Mouse (Mus musculus): ENCODE measurements around the gene Gbp8. TPM values are rescaled to one million over a fixed set of nuclear protein-coding genes. Genes with fewer than 3 reads are reported as not detected.
"Not testable (repeated sequence)": the region's sequence is repeated elsewhere in the genome, so short reads cannot be mapped to it uniquely, and the experiment has no call there.

The Gbp8 gene
- polyA plus RNA-seq, 1 experiment from 2014 or later, result 1.2 TPM

DNA sequence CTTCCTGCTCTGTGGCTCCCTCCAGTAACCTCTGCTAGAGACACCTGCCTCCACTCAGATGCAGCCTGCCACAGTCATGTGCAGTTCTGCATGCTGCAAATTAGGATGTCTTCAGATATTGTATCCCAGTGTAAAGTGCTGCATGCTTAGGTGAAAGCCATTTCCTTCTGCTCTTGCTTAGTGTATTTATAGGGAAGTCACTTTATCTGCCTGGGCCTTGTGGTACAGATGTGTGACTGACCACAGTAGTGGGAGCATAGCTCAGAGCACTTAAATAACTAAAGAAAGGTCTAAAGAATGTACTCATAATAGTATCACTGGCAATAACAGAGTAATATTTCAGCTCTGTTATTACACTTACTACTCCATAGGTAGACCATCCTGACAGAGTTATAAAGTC, 57.4 kb downstream of the Gbp8 start:
- Histone ChIP-seq H3K4me3 (ENCODE audit: low read depth, low read length) (no peak overlapping the region), H3K4me2 (replicated peaks; ENCODE audit: low read depth, low read length) (no peak overlapping the region), H3K4me1 (ENCODE audit: control insufficient read depth, insufficient read depth, low read length) (no peaks in the 10 kb centered on the region), H3K27ac (ENCODE audit: low read length) (no peak overlapping the region), H3K9ac (replicated peaks; ENCODE audit: low read depth, low read length) (no peak overlapping the region), H3K36me3 (ENCODE audit: control insufficient read depth, insufficient read depth, low read length) (no peaks in the 10 kb centered on the region), H3K9me3 (ENCODE audit: control insufficient read depth, low read depth, low read length) (no peaks in the 10 kb centered on the region), H3K27me3 (ENCODE audit: control insufficient read depth, insufficient read depth, low read length) (no peaks in the 10 kb centered on the region)
- no peak for ATAC-seq (ENCODE audit: insufficient number of reproducible peaks, insufficient read depth, low FRiP score, low read depth)

DNA sequence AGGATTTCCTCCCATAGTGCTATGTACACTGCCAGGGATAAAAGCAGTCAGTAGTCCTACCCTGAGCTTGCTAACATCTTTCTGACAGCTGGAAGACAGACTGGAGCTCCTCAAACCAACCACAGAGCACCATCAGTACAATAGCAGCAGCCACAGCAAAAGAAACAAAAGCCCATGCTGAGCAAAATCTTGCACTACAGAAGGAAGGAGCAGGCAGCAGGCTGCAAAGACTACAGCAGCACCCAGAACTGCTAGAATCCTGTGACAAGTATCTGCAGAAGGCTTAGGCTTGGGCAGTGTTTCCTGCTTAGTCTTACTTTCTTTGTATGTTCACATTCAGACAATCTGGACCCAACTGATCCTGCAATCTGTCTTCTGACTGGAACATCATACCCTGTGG, 71.0 kb downstream of the Gbp8 start:
- not testable (repeated sequence) for H3K4me3 ChIP-seq (ENCODE audit: low read depth, low read length); H3K9me3 ChIP-seq (ENCODE audit: control insufficient read depth, low read depth, low read length); H3K27ac ChIP-seq (ENCODE audit: low read length); ATAC-seq (ENCODE audit: insufficient number of reproducible peaks, insufficient read depth, low FRiP score, low read depth); H3K4me1 ChIP-seq (ENCODE audit: control insufficient read depth, insufficient read depth, low read length); H3K36me3 ChIP-seq (ENCODE audit: control insufficient read depth, insufficient read depth, low read length); H3K9ac ChIP-seq (replicated peaks; ENCODE audit: low read depth, low read length); H3K27me3 ChIP-seq (ENCODE audit: control insufficient read depth, insufficient read depth, low read length); H3K4me2 ChIP-seq (replicated peaks; ENCODE audit: low read depth, low read length)

DNA sequence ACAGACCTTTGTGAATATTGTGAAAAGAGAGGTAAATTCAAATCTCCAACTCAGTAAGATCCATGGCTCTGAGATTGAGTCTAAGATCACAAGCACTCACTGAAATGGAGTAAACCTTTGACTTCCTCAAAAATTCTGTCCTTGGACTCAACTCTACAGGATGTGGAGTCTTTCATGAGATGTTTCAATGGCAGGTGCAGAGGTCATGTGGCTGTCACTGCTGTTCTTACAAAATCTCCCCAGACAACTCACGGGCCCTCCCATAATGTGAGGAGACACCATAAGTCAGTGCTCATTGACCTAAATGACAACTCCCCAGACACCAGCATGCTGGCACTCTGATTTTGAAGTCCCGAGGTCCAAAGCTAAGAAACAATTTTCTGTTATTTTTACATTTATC, 74.9 kb downstream of the Gbp8 start:
- H3K9ac ChIP-seq (replicated peaks; ENCODE audit: low read depth, low read length); H3K4me1 ChIP-seq (ENCODE audit: control insufficient read depth, insufficient read depth, low read length); H3K4me3 ChIP-seq (ENCODE audit: low read depth, low read length); H3K36me3 ChIP-seq (ENCODE audit: control insufficient read depth, insufficient read depth, low read length); ATAC-seq (ENCODE audit: insufficient number of reproducible peaks, insufficient read depth, low FRiP score, low read depth); H3K4me2 ChIP-seq (replicated peaks; ENCODE audit: low read depth, low read length); H3K9me3 ChIP-seq (ENCODE audit: control insufficient read depth, low read depth, low read length); H3K27ac ChIP-seq (ENCODE audit: low read length); H3K27me3 ChIP-seq (ENCODE audit: control insufficient read depth, insufficient read depth, low read length): not testable (repeated sequence)
- WGBS, result 75% methylated on average over 2 of the region's 2 CpGs

DNA sequence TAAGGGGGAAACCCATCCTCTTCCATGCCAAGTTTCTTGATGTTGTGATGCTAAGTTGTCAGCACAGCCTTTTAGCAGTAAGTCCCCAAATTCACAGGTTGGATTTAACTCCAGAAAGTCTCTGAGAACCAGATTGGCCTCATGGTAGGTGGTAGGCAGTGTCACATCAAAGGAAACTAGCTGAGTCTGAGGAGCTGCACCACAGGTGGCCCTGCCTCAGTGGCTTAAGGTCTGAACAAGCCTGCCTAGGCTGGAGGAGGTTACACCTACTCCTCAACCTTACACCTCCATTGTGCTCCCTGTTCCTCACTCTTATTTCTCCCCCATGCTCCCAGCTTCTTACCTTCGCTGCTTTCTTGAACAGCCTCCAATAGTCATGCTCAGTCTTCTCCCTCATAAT, 76.0 kb downstream of the Gbp8 start:
- ATAC-seq (ENCODE audit: insufficient number of reproducible peaks, insufficient read depth, low FRiP score, low read depth), result no peak
- Histone ChIP-seq H3K4me3 (ENCODE audit: low read depth, low read length) (no peak overlapping the region), H3K27ac (ENCODE audit: low read length) (no peak overlapping the region), H3K4me1 (ENCODE audit: control insufficient read depth, insufficient read depth, low read length) (no peaks in the 10 kb centered on the region), H3K9me3 (ENCODE audit: control insufficient read depth, low read depth, low read length) (no peaks in the 10 kb centered on the region), H3K9ac (replicated peaks; ENCODE audit: low read depth, low read length) (no peak overlapping the region), H3K27me3 (ENCODE audit: control insufficient read depth, insufficient read depth, low read length) (no peaks in the 10 kb centered on the region), H3K36me3 (ENCODE audit: control insufficient read depth, insufficient read depth, low read length) (no peaks in the 10 kb centered on the region), H3K4me2 (replicated peaks; ENCODE audit: low read depth, low read length) (no peak overlapping the region)
- WGBS, result 62% methylated on average over 1 of the region's 1 CpGs

- not testable (repeated sequence) for H3K4me3 ChIP-seq (ENCODE audit: low read depth, low read length); ATAC-seq (ENCODE audit: insufficient number of reproducible peaks, insufficient read depth, low FRiP score, low read depth); H3K9me3 ChIP-seq (ENCODE audit: control insufficient read depth, low read depth, low read length); H3K27ac ChIP-seq (ENCODE audit: low read length); H3K27me3 ChIP-seq (ENCODE audit: control insufficient read depth, insufficient read depth, low read length); H3K4me1 ChIP-seq (ENCODE audit: control insufficient read depth, insufficient read depth, low read length); H3K36me3 ChIP-seq (ENCODE audit: control insufficient read depth, insufficient read depth, low read length); H3K4me2 ChIP-seq (replicated peaks; ENCODE audit: low read depth, low read length); H3K9ac ChIP-seq (replicated peaks; ENCODE audit: low read depth, low read length)
- whole genome bisulfite sequencing, result 76% methylated on average over 2 of the region's 2 CpGs
Observed at GRCm38 (mm10) chr5:105062403-105062802, 76.9 kb downstream of the Gbp8 start.

GRCm38 (mm10) chr5:105060224-105060623, 79.1 kb downstream of the Gbp8 start:
- H3K27ac ChIP-seq (ENCODE audit: low read length), result no peak overlapping the region
- no peak overlapping the region for H3K4me3 ChIP-seq (ENCODE audit: low read depth, low read length)
- no peak overlapping the region for H3K9ac ChIP-seq (replicated peaks; ENCODE audit: low read depth, low read length)
- no peaks in the 10 kb centered on the region for H3K36me3 ChIP-seq (ENCODE audit: control insufficient read depth, insufficient read depth, low read length)
- H3K4me1 ChIP-seq (ENCODE audit: control insufficient read depth, insufficient read depth, low read length), result no peaks in the 10 kb centered on the region
- H3K9me3 ChIP-seq (ENCODE audit: control insufficient read depth, low read depth, low read length), result no peaks in the 10 kb centered on the region
- WGBS, result 89% methylated on average over 2 of the region's 2 CpGs
- ATAC-seq (ENCODE audit: insufficient number of reproducible peaks, insufficient read depth, low FRiP score, low read depth), result no peak
- no peaks in the 10 kb centered on the region for H3K27me3 ChIP-seq (ENCODE audit: control insufficient read depth, insufficient read depth, low read length)
- H3K4me2 ChIP-seq (replicated peaks; ENCODE audit: low read depth, low read length), result no peak overlapping the region

- no peak overlapping the region for H3K9ac ChIP-seq (replicated peaks; ENCODE audit: low read depth, low read length)
- H3K4me2 ChIP-seq (replicated peaks; ENCODE audit: low read depth, low read length), result no peak overlapping the region
- no peaks in the 10 kb centered on the region for H3K4me1 ChIP-seq (ENCODE audit: control insufficient read depth, insufficient read depth, low read length)
- no peaks in the 10 kb centered on the region for H3K36me3 ChIP-seq (ENCODE audit: control insufficient read depth, insufficient read depth, low read length)
- 91% methylated on average over 2 of the region's 2 CpGs for WGBS
- ATAC-seq (ENCODE audit: insufficient number of reproducible peaks, insufficient read depth, low FRiP score, low read depth), result no peak
- no peaks in the 10 kb centered on the region for H3K9me3 ChIP-seq (ENCODE audit: control insufficient read depth, low read depth, low read length)
- H3K27ac ChIP-seq (ENCODE audit: low read length), result no peak overlapping the region
- no peak overlapping the region for H3K4me3 ChIP-seq (ENCODE audit: low read depth, low read length)
- no peaks in the 10 kb centered on the region for H3K27me3 ChIP-seq (ENCODE audit: control insufficient read depth, insufficient read depth, low read length)
Observed at GRCm38 (mm10) chr5:105055279-105055678, 84.1 kb downstream of the Gbp8 start.

- H3K4me1 ChIP-seq (ENCODE audit: control insufficient read depth, insufficient read depth, low read length); H3K4me3 ChIP-seq (ENCODE audit: low read depth, low read length); ATAC-seq (ENCODE audit: insufficient number of reproducible peaks, insufficient read depth, low FRiP score, low read depth); H3K27me3 ChIP-seq (ENCODE audit: control insufficient read depth, insufficient read depth, low read length); H3K4me2 ChIP-seq (replicated peaks; ENCODE audit: low read depth, low read length); H3K36me3 ChIP-seq (ENCODE audit: control insufficient read depth, insufficient read depth, low read length); H3K27ac ChIP-seq (ENCODE audit: low read length); H3K9me3 ChIP-seq (ENCODE audit: control insufficient read depth, low read depth, low read length); H3K9ac ChIP-seq (replicated peaks; ENCODE audit: low read depth, low read length): not testable (repeated sequence)
- 77% methylated on average over 1 of the region's 1 CpGs for WGBS
Observed at GRCm38 (mm10) chr5:105053471-105054169, 85.7 kb downstream of the Gbp8 start.

DNA sequence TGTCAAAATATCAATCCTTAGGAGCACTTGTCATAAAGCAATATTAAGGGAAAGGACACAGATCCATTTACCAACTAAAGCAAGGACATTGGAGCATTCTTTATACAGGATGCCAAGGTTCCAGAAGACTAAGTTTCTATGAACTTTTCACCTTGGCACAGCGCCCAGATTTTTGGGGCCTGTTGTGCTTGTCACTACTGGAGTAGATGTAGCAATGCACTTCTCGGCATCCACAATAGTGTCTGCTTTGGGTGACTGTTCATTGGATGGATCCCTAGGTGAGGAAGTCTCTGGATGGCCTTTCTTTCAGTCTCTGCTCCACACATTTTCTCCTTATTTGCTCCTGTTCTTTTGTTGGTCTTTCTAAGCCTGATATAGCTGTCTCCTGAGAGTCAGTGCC, 107.0 kb downstream of the Gbp8 start:
- Histone ChIP-seq H3K9ac (replicated peaks; ENCODE audit: low read depth, low read length) (no peak overlapping the region), H3K27me3 (ENCODE audit: control insufficient read depth, insufficient read depth, low read length) (no peaks in the 10 kb centered on the region), H3K27ac (ENCODE audit: low read length) (no peak overlapping the region), H3K4me2 (replicated peaks; ENCODE audit: low read depth, low read length) (no peak overlapping the region), H3K4me1 (ENCODE audit: control insufficient read depth, insufficient read depth, low read length) (no peaks in the 10 kb centered on the region), H3K9me3 (ENCODE audit: control insufficient read depth, low read depth, low read length) (no peaks in the 10 kb centered on the region), H3K36me3 (ENCODE audit: control insufficient read depth, insufficient read depth, low read length) (no peaks in the 10 kb centered on the region), H3K4me3 (ENCODE audit: low read depth, low read length) (no peak overlapping the region)
- ATAC-seq (ENCODE audit: insufficient number of reproducible peaks, insufficient read depth, low FRiP score, low read depth), result no peak
- 68% methylated on average over 2 of the region's 2 CpGs for WGBS

Data from stomach, embryonic 14.5 days (tissue).